Mouse (Mus musculus): ENCODE results near the gene 4930562C15Rik.

DNA sequence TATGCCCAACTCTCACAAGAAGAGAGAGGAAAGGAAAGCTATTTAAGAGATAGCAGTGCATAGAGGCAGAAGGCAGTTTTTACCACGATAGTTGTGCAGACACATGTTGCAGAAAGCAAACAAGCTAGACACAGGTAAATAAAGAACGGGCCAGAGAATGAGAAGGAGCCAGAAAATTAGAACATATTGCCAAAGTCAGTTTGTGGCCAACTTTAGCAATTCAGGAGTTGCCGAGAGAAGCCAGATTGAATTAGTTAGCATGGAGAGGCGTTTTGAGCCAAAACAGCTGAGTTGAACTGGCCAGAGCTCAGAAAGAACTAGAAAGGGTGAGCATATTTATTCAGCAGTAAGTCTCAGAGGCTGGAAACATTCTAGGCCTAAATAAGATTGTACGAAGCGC lies 57.0 kb downstream of the 4930562C15Rik start:
- TF ChIP-seq POLR2A (IDR thresholded peaks at IDR 0.05; ENCODE audit: borderline replicate concordance, extremely low read depth, low read depth, low read length) (no peak), CTCF (IDR thresholded peaks at IDR 0.05; ENCODE audit: insufficient read depth, low read length) (no peak)

Data from lung, adult 2 months (tissue).